Mouse (Mus musculus): Measurements from ENCODE around the gene Coro1c. TPM values are rescaled to one million over a fixed set of nuclear protein-coding genes. Genes with fewer than 3 reads are reported as not detected.

Gene Coro1c
- total RNA-seq, 2 experiments from 2014 or later, result 34.5 to 35.2 TPM

DNA sequence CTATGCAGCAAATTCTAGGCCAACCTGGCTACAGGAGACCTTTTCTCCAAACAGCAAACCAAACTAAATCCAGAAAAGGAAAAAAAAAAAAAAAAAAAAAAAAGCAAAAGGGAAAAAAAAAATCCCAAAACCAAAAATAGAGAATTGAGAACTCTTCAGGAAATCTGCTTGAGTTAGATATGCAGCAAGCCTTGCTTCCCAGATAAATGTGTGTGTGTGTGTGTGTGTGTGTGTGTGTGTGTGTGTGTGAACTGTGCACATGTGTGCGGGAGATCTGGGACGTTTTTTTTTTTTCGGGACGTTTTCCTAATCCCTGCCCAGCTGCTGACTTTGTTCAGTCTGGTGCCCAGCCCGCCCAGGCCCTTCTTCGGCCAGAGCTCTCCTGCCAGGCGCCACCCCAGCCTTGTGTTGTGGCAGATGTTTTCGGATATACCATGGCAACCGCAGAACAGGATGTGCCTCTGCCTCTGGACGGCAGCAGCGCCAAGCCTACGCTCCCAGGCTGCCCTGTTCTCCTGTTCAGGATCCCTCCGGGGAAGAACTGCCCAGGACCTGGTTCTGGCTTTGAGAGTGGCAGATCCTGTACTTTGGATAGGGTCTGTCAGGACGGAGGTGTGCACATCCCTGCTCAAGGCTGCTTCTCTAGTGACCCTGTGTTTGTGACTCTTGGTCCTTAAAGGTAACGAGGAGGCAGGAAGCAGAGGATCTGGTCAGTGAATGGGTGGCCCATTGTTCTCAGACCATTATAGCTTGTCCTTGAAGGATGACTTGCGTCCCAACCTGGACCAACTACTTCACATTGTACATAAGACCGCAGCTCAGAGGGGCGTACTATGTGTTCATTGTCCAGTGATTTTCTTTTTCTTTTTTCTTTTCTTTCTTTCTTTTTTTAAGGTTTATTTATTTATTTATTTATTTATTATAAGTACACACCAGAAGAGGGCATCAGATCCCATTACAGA lies 22.4 kb upstream of the Coro1c start:
- DNase-seq (ENCODE audit: low spot score), result peak; percentile 83
- intact Hi-C loops (cut with DNase I), result loop anchor here (2.0 kb wide), 1 partner anchor 72 kb away; no protein-coding TSS in a partner anchor

GRCm38 (mm10) chr5:113929950-113930647 lies 21.5 kb upstream of the Coro1c start:
- DNase-seq (ENCODE audit: low spot score), result no peak
- intact Hi-C loops (cut with DNase I), result loop anchor here (2.0 kb wide), 2 partner anchors 19 to 71 kb away; no protein-coding TSS in a partner anchor

DNA sequence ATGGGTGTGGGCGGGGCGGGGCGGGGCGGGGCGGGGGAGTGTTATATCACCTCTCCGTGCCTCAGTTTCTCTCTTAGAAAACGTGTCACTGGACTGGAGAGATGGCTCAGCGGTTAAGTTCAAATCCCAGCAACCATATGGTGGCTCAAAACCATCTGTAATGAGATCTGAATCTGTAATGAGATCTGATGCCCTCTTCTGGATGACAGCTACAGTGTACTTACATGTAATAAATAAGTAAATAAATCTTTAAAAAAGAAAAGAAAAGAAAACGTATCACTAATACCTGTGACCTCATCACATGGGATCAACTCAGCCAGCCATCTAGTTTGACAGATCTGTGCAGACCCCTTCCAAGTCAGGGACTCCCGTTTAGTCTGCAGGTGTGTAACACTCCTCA lies 21.0 kb upstream of the Coro1c start:
- intact Hi-C loops (cut with DNase I), result loop anchor here (2.0 kb wide), 1 partner anchor 19 kb away; no protein-coding TSS in a partner anchor
- DNase-seq (ENCODE audit: low spot score), result no peak

- intact Hi-C loops (cut with DNase I), result no loop called here
- no peak for DNase-seq (ENCODE audit: low spot score)
Observed at GRCm38 (mm10) chr5:113924608-113925007, 16.1 kb upstream of the Coro1c start.

DNA sequence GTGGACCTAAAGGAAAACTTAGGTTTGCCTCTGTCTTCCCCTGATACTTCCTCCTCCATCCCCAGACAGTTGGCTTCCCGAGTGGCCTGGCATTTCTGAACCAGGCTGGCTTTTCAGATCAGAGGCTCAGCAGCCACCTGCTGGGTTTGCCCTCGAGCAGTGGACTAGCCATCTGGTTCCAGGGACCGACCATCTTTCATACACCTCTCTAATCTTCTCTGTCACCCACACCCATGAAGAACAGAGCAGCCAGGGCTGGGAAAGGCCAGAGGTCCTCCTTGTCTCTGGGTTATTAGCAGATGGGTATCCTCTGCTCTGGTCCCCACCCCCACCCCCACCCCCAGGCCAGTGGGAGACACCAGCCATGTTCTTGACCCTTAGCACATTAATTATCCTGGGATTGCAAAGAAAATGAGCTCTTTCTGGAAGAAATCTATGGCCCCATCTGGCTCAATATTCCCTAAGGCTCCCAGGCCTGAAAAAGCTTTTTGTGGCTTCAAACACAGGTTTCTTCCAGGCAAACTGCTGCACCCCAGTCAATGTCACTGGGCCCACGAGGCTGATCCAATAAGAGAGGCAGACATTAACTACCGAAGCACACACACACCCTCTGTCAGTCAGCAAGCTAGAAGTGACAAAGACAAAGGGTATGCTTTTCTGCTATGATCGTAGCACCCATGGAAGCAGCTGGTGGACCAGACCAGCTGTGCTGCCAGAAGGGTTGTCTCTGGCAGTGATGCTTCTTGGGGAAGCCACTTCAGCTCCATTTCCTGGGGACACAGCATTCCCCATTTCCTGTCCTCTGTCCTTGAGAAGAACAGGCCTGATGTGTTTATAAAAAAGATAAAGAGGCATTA lies 13.0 kb upstream of the Coro1c start:
- intact Hi-C loops (cut with DNase I), result no loop called here
- no peak for DNase-seq (ENCODE audit: low spot score)

DNA sequence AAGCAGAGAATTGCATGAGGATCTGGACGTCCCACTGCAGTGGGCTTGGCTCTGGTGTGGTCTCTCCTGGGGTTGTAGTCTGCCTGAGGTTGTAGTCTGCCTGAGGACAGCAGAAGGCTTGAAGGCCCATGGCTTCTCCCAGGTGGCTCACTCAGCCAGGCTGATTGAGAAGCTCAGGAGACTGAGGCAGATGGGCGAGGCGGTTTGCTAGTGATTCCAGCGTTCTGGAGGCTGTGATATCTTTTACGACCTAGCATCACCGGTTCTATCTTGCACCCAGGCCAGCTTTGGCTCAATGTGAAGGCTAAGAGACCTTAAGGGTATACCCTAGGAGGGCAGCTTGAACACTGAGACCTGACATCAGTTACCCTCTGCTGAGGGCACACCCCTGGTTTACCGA lies 10.5 kb upstream of the Coro1c start:
- no peak for DNase-seq (ENCODE audit: low spot score)
- intact Hi-C loops (cut with DNase I), result no loop called here

GRCm38 (mm10) chr5:113918654-113919053 lies 10.1 kb upstream of the Coro1c start:
- intact Hi-C loops (cut with DNase I), result no loop called here
- DNase-seq (ENCODE audit: low spot score), result peak; percentile 65

- no peak for DNase-seq (ENCODE audit: low spot score)
- intact Hi-C loops (cut with DNase I), result loop anchor here (2.0 kb wide), 1 partner anchor 18 kb away; no protein-coding TSS in a partner anchor
Observed at GRCm38 (mm10) chr5:113910705-113911104, 2.1 kb upstream of the Coro1c start.

DNA sequence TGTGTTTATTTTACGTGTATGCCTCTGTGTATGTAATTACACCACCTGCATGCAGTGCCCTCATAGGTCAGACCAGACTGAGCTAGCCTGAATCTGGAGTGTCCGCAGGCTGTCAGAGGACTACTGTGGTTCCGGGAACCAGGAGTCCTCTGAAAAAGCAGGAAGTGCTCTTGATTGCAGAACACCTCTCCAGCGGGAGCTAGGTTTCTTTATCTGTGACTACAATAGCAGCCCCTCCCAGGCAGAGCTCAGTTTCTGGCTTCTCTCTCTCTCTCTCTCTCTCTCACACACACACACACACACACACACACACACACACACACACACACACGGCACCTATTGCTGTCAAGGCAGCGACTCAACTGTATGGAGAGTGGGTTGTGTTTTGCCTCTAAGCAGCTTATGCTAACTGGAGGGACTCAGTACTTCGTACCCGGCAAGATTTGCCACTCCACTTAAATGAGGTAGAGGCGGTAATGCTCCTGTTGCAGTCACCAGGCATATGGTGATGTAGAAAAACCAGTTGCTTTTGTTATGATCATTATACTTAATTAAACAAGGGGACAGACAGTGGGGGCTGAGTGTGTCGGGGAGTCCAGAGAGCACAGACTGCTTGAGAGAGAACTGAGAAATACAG lies 1.6 kb upstream of the Coro1c start:
- DNase-seq (ENCODE audit: low spot score), result no peak
- intact Hi-C loops (cut with DNase I), result loop anchor here (2.0 kb wide), 1 partner anchor 19 kb away; no protein-coding TSS in a partner anchor

DNA sequence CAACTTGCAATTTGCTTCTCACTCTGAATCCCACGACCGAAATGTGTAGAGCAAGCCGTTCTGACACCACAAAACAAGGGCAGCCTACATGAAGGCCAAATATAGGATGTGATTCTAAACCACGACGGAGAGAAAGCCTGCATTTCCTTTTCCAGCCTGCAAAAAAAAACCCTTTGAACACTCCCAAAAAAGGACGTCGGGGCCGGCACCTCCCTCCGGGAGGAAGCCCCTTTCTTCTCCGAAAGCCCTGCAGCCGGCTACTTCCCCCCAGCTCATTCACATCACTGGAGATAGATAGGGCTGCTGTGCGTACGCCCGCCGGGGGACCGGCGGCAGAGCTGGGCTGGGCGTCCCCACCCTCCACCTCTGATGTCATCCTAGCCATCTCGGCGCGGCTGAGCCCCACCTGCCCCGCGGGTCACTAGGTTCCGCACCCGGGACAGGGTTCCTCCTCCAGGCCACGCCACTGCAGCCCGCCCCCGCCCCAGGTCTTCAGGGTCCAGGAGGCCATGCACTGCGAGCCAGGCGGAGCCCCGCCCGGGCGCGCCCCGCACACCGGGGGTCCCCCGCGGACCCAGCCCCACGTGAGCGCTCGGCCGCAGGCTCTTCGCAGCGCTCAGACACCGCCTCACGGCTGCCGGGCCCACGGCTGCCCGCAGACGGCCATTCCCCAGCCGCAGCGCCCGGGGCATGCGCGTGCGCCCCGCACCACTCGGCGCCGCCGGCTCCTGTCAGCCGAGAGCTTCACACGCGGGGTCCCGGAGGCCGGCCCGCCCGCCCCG lies 581 bp downstream of the Coro1c start:
- intact Hi-C loops (cut with DNase I), result loop anchor here (1.0 to 5.0 kb wide), 2 partner anchors 16 to 36 kb away; no protein-coding TSS in a partner anchor
- DNase-seq (ENCODE audit: low spot score), result peak; percentile 65

DNA sequence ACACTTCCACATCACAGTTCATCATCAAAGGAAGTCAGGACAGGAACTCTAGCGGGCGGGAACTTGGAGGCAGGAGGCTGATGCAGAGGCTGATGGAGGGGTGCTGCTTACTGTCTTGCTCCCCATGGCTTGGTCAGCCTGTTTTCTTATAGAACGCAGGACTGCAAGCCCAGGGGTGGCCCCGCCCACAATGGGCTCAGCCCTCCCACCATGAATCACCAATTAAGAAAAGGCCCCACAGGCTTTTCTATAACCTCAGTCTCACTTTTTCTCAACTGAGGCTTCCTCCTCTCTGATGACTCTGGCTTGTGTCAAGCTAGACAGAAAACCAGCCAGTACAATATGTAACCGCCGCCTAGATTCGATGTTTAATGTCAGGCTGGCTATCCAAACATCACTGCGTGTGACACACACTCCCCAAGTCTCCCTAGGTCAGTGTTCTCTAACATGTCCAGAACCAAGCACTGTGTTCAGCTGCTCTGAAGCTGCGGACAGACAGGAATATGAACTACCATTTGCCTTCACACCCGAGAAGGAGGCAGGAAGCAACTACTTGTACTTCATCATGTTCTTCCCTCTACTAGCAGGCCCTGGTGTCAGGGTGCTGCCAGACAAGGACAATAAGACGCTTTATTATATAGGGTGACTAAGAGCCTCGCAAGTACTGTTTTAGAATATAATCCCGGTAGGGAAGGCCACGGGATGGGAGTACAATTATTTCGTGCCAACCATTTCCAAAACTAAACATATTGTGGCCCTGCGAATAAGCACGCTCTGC lies 1.4 kb downstream of the Coro1c start:
- intact Hi-C loops (cut with DNase I), result loop anchor here (1.0 to 5.0 kb wide), 2 partner anchors 15 to 35 kb away; no protein-coding TSS in a partner anchor
- no peak for DNase-seq (ENCODE audit: low spot score)

GRCm38 (mm10) chr5:113904987-113905386 lies 3.6 kb downstream of the Coro1c start:
- DNase-seq (ENCODE audit: low spot score), result no peak
- intact Hi-C loops (cut with DNase I), result loop anchor here (5.0 kb wide), 1 partner anchor 33 kb away; no protein-coding TSS in a partner anchor

DNA sequence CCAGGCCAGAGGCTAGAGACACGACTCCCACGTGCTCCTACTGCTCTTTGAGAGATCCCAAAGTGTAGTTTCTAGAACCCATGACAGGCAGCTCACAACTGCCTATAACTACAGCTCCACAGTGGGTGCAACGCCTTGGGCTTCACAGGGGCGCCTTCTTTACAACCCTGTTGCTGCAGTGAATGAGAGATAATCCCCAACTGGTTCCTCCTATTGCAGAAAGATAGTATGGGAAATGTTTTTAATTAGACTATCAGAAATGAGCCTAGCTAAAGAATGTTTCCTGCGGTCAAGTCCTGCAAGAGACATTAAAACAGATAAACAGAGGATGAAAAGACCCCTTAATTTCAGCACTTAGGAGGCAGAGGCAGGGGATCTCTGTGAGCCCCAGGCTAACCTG lies 5.6 kb downstream of the Coro1c start:
- intact Hi-C loops (cut with DNase I), result no loop called here
- no peak for DNase-seq (ENCODE audit: low spot score)

DNA sequence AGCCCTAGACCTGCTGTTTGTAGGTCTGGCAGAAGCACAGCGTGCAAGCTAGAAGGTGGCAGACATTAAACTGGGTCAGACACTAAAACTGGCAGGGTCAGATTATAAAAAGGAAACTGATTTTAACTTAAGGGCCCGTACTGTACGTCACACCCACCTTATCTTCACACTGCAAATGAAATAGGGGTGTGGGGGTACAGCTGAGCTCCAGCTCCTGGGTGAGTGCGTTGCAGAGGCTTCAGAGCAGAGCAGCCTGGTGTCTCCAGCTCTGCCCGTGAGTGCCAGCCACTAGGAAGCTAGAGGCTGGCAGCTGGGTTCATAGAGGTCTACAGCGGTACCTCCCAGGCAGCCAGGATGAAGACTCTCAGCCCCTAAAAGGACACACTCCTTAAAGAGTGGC lies 6.5 kb downstream of the Coro1c start:
- DNase-seq (ENCODE audit: low spot score), result no peak
- intact Hi-C loops (cut with DNase I), result no loop called here

DNA sequence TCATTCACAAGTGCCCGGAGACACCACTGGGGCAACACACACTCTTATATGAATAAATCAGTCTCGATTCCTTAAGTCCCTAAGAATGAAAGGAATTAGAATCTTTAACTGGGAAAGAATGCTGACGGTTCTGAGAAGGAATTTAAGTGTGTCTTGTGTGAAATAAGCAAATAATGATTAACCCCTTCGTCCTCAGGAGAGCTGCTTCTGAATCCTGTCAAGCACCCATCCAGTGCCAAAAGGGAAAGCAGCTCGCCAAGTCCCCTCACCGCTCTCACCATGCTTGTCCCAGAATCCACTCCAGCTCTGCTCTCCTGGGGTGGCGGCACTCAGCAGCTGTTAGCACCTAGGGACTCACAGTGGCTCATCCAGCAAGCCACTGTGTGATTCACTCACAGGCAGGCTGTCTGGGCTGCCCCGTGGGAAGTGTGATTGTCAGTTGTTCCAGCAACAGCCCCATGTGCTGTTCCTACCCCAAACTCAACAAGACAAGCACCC lies 7.4 kb downstream of the Coro1c start:
- no peak for DNase-seq (ENCODE audit: low spot score)

DNA sequence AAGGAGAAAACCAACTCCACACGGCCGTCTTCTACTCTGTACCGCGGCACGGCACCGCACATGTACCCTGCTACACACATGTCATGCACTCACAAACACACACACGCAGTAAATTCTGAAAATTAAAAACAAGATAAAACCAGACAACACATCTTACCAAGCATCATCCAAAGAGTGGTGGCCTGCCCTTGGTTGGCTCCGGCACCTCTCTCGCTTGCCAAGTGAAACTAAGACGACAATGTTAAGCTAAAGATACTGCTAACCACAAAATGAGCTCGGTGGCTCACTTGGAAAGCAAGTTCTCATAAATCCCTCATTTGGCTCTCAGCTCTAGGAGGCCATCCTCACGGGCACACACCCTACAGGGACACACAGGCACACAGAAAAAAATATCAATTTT lies 9.0 kb downstream of the Coro1c start:
- intact Hi-C loops (cut with DNase I), result loop anchor here (5.0 kb wide), 1 partner anchor 42 kb away; no protein-coding TSS in a partner anchor
- no peak for DNase-seq (ENCODE audit: low spot score)

More for the DNA sequence above, 7.4 kb downstream of the Coro1c start:
- intact Hi-C loops (cut with DNase I), result no loop called here

- intact Hi-C loops (cut with DNase I), result loop anchor here (1.0 kb wide), 1 partner anchor 15 kb away; no protein-coding TSS in a partner anchor
- DNase-seq (ENCODE audit: low spot score), result no peak
Observed at GRCm38 (mm10) chr5:113892005-113892404, 16.6 kb downstream of the Coro1c start.
